Mouse (Mus musculus) ovary, postnatal 10 days (tissue): Measurements from ENCODE around the gene Mrpl52.

ENCODE experiments used
- DNase-seq: peaks from one replicate; pipeline ENCODE4 v3.0.0; 2022; ENCODE audit warnings: low spot score

Mrpl52 gene

GRCm38 (mm10) chr14:54412000-54412576, 14.6 kb upstream of the Mrpl52 start:
- DNase-seq, result no peak

GRCm38 (mm10) chr14:54412629-54413170, 14.0 kb upstream of the Mrpl52 start:
- DNase-seq, result no peak

- DNase-seq, result no peak
Measured at GRCm38 (mm10) chr14:54413877-54414700, 12.6 kb upstream of the Mrpl52 start.

DNA sequence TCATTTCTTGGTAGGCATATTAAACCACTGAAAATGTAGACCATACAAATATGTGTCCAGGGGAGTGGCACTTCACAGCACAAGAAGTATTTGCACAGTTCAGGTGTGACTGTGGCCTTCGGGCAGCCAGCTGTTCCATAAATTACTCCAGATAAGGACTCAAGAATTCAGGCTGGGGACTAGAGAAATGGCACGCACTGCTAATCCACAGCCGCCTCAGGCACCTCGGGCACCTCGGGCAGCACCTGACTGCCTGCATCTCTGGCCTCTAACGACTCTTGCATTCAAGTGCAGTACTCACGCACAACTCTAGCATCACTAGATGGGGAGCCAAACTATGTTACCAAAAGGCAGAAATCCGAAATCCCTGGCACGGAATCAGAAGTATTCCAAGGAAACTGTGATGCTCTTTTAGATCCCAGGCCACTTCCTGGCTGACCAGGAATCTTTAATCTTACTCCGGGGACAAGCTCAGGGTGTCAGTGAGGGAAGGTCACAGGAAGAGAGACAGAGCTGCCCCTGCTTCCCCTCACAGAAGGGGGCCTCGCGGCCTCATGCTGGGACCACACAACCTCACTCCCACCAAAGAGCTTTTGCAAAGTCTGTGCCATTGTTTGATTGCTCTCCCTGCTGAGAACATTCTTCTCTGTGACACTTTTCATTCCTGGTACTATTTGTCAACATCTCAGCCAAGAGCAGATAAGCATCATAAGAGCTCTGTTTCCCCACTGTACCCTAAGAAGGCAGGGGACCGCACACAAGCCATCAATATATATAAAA, 11.3 kb upstream of the Mrpl52 start:
- no peak for DNase-seq

- no peak for DNase-seq
Measured at GRCm38 (mm10) chr14:54416229-54416775, 10.4 kb upstream of the Mrpl52 start.

DNA sequence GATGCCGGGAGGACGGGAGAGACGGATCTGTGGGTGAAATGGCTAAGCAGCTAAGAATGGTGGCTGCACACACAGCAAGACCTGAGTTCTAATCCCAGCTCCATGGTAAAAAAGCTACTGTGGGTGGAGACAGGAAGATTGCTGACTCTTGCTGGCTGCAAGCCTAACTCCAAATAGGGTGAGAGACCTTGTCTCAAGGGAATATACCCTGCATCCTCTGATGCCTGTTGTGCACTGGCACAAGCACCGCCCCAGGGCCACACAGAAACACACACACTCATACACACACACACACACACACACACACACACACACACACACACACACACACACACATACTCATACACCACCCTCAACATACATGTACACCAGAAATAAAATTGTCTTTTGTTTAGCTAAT, 9.9 kb upstream of the Mrpl52 start:
- no peak for DNase-seq

DNA sequence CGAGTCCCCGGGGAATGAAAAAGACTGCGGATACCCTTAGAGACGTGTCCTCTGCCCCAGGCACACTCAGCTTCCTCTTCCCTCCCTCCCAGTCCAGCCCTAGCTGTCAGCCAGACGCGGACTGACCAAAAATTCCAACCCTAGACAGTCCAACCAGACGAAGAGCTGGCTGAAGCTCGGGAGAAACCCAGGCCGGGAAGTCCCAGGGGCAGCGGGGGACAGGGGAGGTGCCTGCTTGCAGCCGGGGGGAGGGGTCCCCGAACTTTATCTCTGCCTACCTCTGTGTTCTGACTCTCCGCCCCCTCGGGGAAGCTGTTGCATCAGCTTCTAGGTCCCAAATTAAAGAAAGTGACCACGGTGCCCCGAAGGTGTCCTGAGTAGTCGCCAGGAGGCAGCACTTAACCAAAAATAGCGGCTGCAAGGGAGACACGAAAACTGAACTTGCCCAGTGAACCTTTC, 9.1 kb upstream of the Mrpl52 start, which contains the start of gene Slc7a7:
Slc7a7 (minus strand) TSS at position 158 of the 459 bp plus-strand sequence.
- no peak for DNase-seq

DNA sequence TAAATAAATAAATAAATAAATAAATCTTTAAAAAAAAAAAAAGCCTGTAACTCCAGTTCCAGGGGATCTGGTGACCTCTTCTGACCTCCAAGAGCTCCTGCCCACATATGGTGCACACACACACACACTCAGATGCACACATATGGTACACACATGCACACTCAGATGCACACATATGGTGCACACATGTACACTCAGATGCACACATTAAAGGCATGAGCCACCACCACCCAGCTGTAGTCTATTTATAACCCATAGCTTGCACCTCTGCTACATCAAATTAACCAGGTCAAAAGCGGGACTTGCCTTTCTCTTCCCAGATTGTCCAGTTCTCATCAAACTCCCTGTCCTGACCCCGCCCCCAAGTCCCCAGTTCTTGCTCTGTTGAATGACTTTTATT, 5.7 kb upstream of the Mrpl52 start:
- DNase-seq, result no peak

- DNase-seq, result no peak
Measured at GRCm38 (mm10) chr14:54423406-54423805, 3.3 kb upstream of the Mrpl52 start.

- DNase-seq, result no peak
Measured at GRCm38 (mm10) chr14:54424634-54425033, 2.1 kb upstream of the Mrpl52 start.

- no peak for DNase-seq
Measured at GRCm38 (mm10) chr14:54425540-54425939, 1.2 kb upstream of the Mrpl52 start.

- DNase-seq, result no peak
Measured at GRCm38 (mm10) chr14:54426003-54426688, 563 bp upstream of the Mrpl52 start.

DNA sequence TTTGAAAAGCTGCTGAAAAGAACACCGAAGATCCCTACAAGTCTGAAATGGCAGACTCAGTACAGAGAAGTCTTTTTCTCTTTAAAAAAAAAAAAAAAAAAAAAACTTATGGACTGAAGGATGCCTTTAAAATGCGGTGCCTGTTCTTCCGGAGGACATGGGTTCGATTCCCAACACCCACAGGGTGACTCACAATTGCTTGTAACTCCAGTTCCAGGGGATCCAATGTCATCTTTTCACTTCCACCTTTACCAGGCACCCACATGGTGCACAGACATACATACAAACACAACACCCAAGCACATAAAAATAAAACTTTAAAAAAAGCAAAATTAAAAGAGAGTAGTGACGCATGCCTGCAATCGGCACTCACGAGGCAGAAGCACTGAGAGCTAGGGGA, 987 bp downstream of the Mrpl52 start:
- no peak for DNase-seq

DNA sequence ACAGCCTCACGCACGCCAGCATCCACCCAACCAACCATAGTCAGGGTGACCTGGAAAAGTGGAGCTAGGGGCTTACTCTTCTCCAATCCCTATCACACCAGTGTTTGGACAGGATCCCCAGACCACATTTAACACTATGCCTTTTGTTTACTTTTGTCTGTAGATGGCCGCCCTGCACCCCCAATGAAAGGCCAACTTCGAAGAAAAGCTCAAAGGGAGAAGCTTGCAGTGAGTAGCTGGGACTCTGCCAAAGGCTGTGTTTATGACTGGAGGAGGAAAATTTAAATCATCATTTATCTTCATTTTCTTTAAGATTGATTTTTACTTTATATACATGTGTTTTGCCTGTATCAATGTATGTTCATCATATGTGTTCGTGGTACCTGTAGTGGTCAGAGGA, 1.7 kb downstream of the Mrpl52 start:
- no peak for DNase-seq

- DNase-seq, result no peak
Measured at GRCm38 (mm10) chr14:54429332-54430093, 2.8 kb downstream of the Mrpl52 start.

- no peak for DNase-seq
Measured at GRCm38 (mm10) chr14:54430406-54431145, 3.9 kb downstream of the Mrpl52 start.

- peak; percentile 60 for DNase-seq
Measured at GRCm38 (mm10) chr14:54431334-54432077, 4.8 kb downstream of the Mrpl52 start, which contains the start of gene Mmp14. Mmp14 (plus strand) TSS chr14:54431612.

DNA sequence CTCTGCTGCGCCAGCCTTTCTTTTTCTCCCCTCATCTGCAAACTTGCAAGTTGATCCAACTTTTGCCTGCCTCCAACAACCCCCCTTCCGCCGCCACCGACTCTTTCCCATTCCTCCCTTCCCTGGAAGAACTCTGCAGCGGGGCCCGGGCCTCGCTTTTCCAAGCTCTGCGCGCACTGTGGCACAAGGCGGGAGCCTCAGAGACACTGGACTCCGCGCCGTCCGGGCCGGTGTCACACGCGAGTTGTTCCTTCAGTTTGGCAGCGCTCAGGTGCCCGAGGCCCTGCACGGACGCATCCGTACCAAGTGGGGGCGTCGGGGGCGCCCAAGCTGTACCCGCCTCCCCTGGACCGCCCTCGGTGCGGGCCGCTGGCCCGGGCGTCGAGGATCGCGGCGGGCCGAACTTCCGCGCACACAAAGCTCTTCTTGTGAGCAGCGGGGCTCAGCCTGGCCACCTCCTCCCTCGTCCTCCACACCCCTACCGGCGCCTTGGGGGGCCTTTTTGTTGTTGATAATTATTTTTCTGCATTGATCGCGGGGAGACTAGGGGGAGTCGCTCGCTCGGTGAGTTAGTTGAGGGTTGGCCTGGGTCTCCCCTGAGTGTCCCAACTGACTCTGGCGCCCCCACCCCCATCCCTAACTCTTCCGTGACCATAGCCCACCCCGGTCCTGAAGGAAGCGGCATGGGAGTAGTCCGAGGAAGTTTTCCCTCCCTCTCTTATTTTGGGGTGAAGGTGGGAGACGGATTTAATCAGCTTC, 5.5 kb downstream of the Mrpl52 start:
- DNase-seq, result peak; percentile 53
